Mouse (Mus musculus) liver, postnatal 0 days (tissue): Measurements from ENCODE around the gene Lgals12.
A peak's percentile ranks its signal among the peaks of the same experiment; 100 is the strongest.

Experiments
- CTCF ChIP-seq: sonication (generic); IDR thresholded peaks from 2 replicates; pipeline ENCODE4 v1.5.1; 2016; ENCODE audit warnings: antibody characterized with exemption, low read depth
- EP300 ChIP-seq: IDR thresholded peaks from 2 replicates; pipeline ENCODE4 v1.6.1; 2016; ENCODE audit warnings: antibody characterized with exemption, low read depth, mild to moderate bottlenecking

- TF ChIP-seq CTCF (peak; percentile 77), EP300 (no peak)
Observed at GRCm38 (mm10) chr19:7595534-7595933, 11.5 kb downstream of the Lgals12 start.
